Mouse (Mus musculus): ENCODE data around the gene March2. TPM values are rescaled to one million over a fixed set of nuclear protein-coding genes. Genes with fewer than 3 reads are reported as not detected.
"Not testable (repeated sequence)": the region's sequence is repeated elsewhere in the genome, so short reads cannot be mapped to it uniquely, and the experiment has no call there.

Gene March2
- total RNA-seq (2017) = 20.5 and 28.7 TPM in 2 replicates

- peak; percentile 99 to 100 for ATAC-seq (replicated peaks in 1 of 2; ENCODE audit: insufficient read depth in 1 of 2, low FRiP score in 2 of 2, low TSS enrichment in 1 of 2, low read depth in 1 of 2, poor library complexity in 2 of 2, severe bottlenecking in 2 of 2)
These were observed at the start of gene March2 for GRCm38 (mm10) chr17:33718384-33718881. TSS of gene March2 (minus strand) at chr17:33718670.

- ATAC-seq (replicated peaks in 1 of 2; ENCODE audit: insufficient read depth in 1 of 2, low FRiP score in 2 of 2, low TSS enrichment in 1 of 2, low read depth in 1 of 2, poor library complexity in 2 of 2, severe bottlenecking in 2 of 2) = no peak
These were observed 47.9 kb upstream of the March2 start for GRCm38 (mm10) chr17:33766389-33766788.

GRCm38 (mm10) chr17:33760255-33761165 is 42.0 kb upstream of the March2 start, which contains the start of gene Rab11b:
TSS of gene Rab11b (minus strand) at chr17:33760530.
- peak; percentile 95 to 96 for ATAC-seq (replicated peaks in 1 of 2; ENCODE audit: insufficient read depth in 1 of 2, low FRiP score in 2 of 2, low TSS enrichment in 1 of 2, low read depth in 1 of 2, poor library complexity in 2 of 2, severe bottlenecking in 2 of 2)

- peak; percentile 38 to 56 for ATAC-seq (replicated peaks in 1 of 2; ENCODE audit: insufficient read depth in 1 of 2, low FRiP score in 2 of 2, low TSS enrichment in 1 of 2, low read depth in 1 of 2, poor library complexity in 2 of 2, severe bottlenecking in 2 of 2)
These were observed 41.3 kb upstream of the March2 start for GRCm38 (mm10) chr17:33759767-33760254.

- no peak for ATAC-seq (replicated peaks in 1 of 2; ENCODE audit: insufficient read depth in 1 of 2, low FRiP score in 2 of 2, low TSS enrichment in 1 of 2, low read depth in 1 of 2, poor library complexity in 2 of 2, severe bottlenecking in 2 of 2)
These were observed 38.8 kb upstream of the March2 start for GRCm38 (mm10) chr17:33757231-33757630.

GRCm38 (mm10) chr17:33756108-33756790 is 37.8 kb upstream of the March2 start:
- ATAC-seq (replicated peaks in 1 of 2; ENCODE audit: insufficient read depth in 1 of 2, low FRiP score in 2 of 2, low TSS enrichment in 1 of 2, low read depth in 1 of 2, poor library complexity in 2 of 2, severe bottlenecking in 2 of 2) = no peak

GRCm38 (mm10) chr17:33755418-33756107 is 37.1 kb upstream of the March2 start:
- no peak for ATAC-seq (replicated peaks in 1 of 2; ENCODE audit: insufficient read depth in 1 of 2, low FRiP score in 2 of 2, low TSS enrichment in 1 of 2, low read depth in 1 of 2, poor library complexity in 2 of 2, severe bottlenecking in 2 of 2)

GRCm38 (mm10) chr17:33754656-33755055 is 36.2 kb upstream of the March2 start:
- ATAC-seq (replicated peaks in 1 of 2; ENCODE audit: insufficient read depth in 1 of 2, low FRiP score in 2 of 2, low TSS enrichment in 1 of 2, low read depth in 1 of 2, poor library complexity in 2 of 2, severe bottlenecking in 2 of 2) = no peak

GRCm38 (mm10) chr17:33752297-33752696 is 33.8 kb upstream of the March2 start:
- ATAC-seq (replicated peaks in 1 of 2; ENCODE audit: insufficient read depth in 1 of 2, low FRiP score in 2 of 2, low TSS enrichment in 1 of 2, low read depth in 1 of 2, poor library complexity in 2 of 2, severe bottlenecking in 2 of 2) = no peak

- no peak for ATAC-seq (replicated peaks in 1 of 2; ENCODE audit: insufficient read depth in 1 of 2, low FRiP score in 2 of 2, low TSS enrichment in 1 of 2, low read depth in 1 of 2, poor library complexity in 2 of 2, severe bottlenecking in 2 of 2)
These were observed 32.7 kb upstream of the March2 start for GRCm38 (mm10) chr17:33751181-33751580.

- no peak for ATAC-seq (replicated peaks in 1 of 2; ENCODE audit: insufficient read depth in 1 of 2, low FRiP score in 2 of 2, low TSS enrichment in 1 of 2, low read depth in 1 of 2, poor library complexity in 2 of 2, severe bottlenecking in 2 of 2)
These were observed 31.0 kb upstream of the March2 start for GRCm38 (mm10) chr17:33749451-33749850.

- peak; percentile 65 to 66 for ATAC-seq (replicated peaks in 1 of 2; ENCODE audit: insufficient read depth in 1 of 2, low FRiP score in 2 of 2, low TSS enrichment in 1 of 2, low read depth in 1 of 2, poor library complexity in 2 of 2, severe bottlenecking in 2 of 2)
These were observed 27.5 kb upstream of the March2 start for GRCm38 (mm10) chr17:33746011-33746410.

GRCm38 (mm10) chr17:33744686-33745384 is 26.4 kb upstream of the March2 start:
- no peak for ATAC-seq (replicated peaks in 1 of 2; ENCODE audit: insufficient read depth in 1 of 2, low FRiP score in 2 of 2, low TSS enrichment in 1 of 2, low read depth in 1 of 2, poor library complexity in 2 of 2, severe bottlenecking in 2 of 2)

GRCm38 (mm10) chr17:33742420-33742819 is 23.9 kb upstream of the March2 start:
- ATAC-seq (replicated peaks in 1 of 2; ENCODE audit: insufficient read depth in 1 of 2, low FRiP score in 2 of 2, low TSS enrichment in 1 of 2, low read depth in 1 of 2, poor library complexity in 2 of 2, severe bottlenecking in 2 of 2) = no peak

- ATAC-seq (replicated peaks in 1 of 2; ENCODE audit: insufficient read depth in 1 of 2, low FRiP score in 2 of 2, low TSS enrichment in 1 of 2, low read depth in 1 of 2, poor library complexity in 2 of 2, severe bottlenecking in 2 of 2) = not testable (repeated sequence)
These were observed 15.1 kb upstream of the March2 start for GRCm38 (mm10) chr17:33733526-33733925.

GRCm38 (mm10) chr17:33732556-33733083 is 14.2 kb upstream of the March2 start:
- ATAC-seq (replicated peaks in 1 of 2; ENCODE audit: insufficient read depth in 1 of 2, low FRiP score in 2 of 2, low TSS enrichment in 1 of 2, low read depth in 1 of 2, poor library complexity in 2 of 2, severe bottlenecking in 2 of 2) = not testable (repeated sequence)

GRCm38 (mm10) chr17:33729215-33729614 is 10.7 kb upstream of the March2 start:
- ATAC-seq (replicated peaks in 1 of 2; ENCODE audit: insufficient read depth in 1 of 2, low FRiP score in 2 of 2, low TSS enrichment in 1 of 2, low read depth in 1 of 2, poor library complexity in 2 of 2, severe bottlenecking in 2 of 2) = no peak
